Mouse (Mus musculus) C2C12 (cell line): ENCODE data around the gene 9130213A22Rik. TPM values are rescaled to one million over a fixed set of nuclear protein-coding genes. Genes with fewer than 3 reads are reported as not detected.
A peak's percentile ranks its signal among the peaks of the same experiment; 100 is the strongest.

Source experiments
- H3K27me3 ChIP-seq: one replicate; pipeline ENCODE4 v1.6.1; 2011; ENCODE audit not compliant: control insufficient read depth, insufficient read depth, insufficient read length
- H3K36me3 ChIP-seq: one replicate; pipeline ENCODE4 v1.6.1; 2011; ENCODE audit not compliant: control insufficient read depth, insufficient read depth
- H3K4me3 ChIP-seq: one replicate; pipeline ENCODE4 v1.5.1; 2011; ENCODE audit warnings: mild to moderate bottlenecking, control low read depth; ENCODE audit not compliant: poor library complexity, insufficient read depth, severe bottlenecking
- H3K79me2 ChIP-seq: one replicate; pipeline ENCODE4 v1.6.1; 2011; ENCODE audit not compliant: control insufficient read depth, insufficient read depth
- H3K79me3 ChIP-seq: one replicate; pipeline ENCODE4 v1.6.1; 2011; ENCODE audit warnings: low read depth, control low read depth
- H3ac ChIP-seq: one replicate; pipeline ENCODE3; 2011; ENCODE audit warnings: low read depth; ENCODE audit not compliant: control insufficient read depth, insufficient read length
- CEBPB ChIP-seq: IDR thresholded peaks from one replicate; pipeline ENCODE4 v1.6.1; 2011; ENCODE audit warnings: low read depth, mild to moderate bottlenecking, control low read depth, moderate library complexity
- CTCF ChIP-seq: IDR thresholded peaks from one replicate; pipeline ENCODE4 v1.5.1; 2011; ENCODE audit not compliant: control insufficient read depth, insufficient read depth, insufficient read length
- FOSL1 ChIP-seq: IDR thresholded peaks from one replicate; pipeline ENCODE4 v1.8.0; 2011; ENCODE audit warnings: mild to moderate bottlenecking, low read length; ENCODE audit not compliant: poor library complexity, insufficient read depth, severe bottlenecking
- MAX ChIP-seq: IDR thresholded peaks from one replicate; pipeline ENCODE4 v1.6.1; 2011; ENCODE audit warnings: mild to moderate bottlenecking, control low read depth
- MYOD1 ChIP-seq: IDR thresholded peaks from one replicate; pipeline ENCODE4 v1.6.1; 2011; ENCODE audit warnings: low read depth; ENCODE audit not compliant: control insufficient read depth, insufficient read length
- MYOG ChIP-seq: IDR thresholded peaks from one replicate; pipeline ENCODE4 v1.6.1; 2011; ENCODE audit not compliant: control insufficient read depth, insufficient read length; ENCODE audit errors: extremely low read depth
- USF1 ChIP-seq: IDR thresholded peaks from one replicate; pipeline ENCODE4 v1.6.1; 2011; ENCODE audit warnings: low read depth, mild to moderate bottlenecking, control low read depth, moderate library complexity
- polyA plus RNA-seq: library from polyadenylated mRNA; unstranded; fragments of >200 nt; fragmentation: generic; extraction: Trizol; gene quantifications from one replicate; pipeline ENCODE4 v1.2.1, GENCODE M21; 2012; ENCODE audit warnings: missing spikeins

9130213A22Rik gene
- polyA plus RNA-seq, 1 experiment: 0.21 TPM

- peaks cover 6% of the 10 kb centered on the region for H3K27me3 ChIP-seq
- no peak overlapping the region for H3K4me3 ChIP-seq
- H3K79me3 ChIP-seq: no peaks in the 10 kb centered on the region
- no peaks in the 10 kb centered on the region for H3K36me3 ChIP-seq
- H3ac ChIP-seq: no peak overlapping the region
- no peaks in the 10 kb centered on the region for H3K79me2 ChIP-seq
- TF ChIP-seq MYOG (no peak), CTCF (no peak), FOSL1 (no peak), MAX (no peak), USF1 (no peak), MYOD1 (no peak), CEBPB (no peak)
These were observed 12.2 kb upstream of the 9130213A22Rik start for GRCm38 (mm10) chr11:69134622-69134968.

- Histone ChIP-seq H3K79me2 (no peaks in the 10 kb centered on the region), H3ac (no peak overlapping the region), H3K79me3 (no peaks in the 10 kb centered on the region), H3K4me3 (no peak overlapping the region), H3K36me3 (no peaks in the 10 kb centered on the region), H3K27me3 (peaks cover 1% of the 10 kb centered on the region)
- TF ChIP-seq MYOG (no peak), MYOD1 (no peak), CTCF (no peak), USF1 (peak; percentile 71), CEBPB (no peak)
These were observed 11.7 kb upstream of the 9130213A22Rik start for GRCm38 (mm10) chr11:69133923-69134621.

DNA sequence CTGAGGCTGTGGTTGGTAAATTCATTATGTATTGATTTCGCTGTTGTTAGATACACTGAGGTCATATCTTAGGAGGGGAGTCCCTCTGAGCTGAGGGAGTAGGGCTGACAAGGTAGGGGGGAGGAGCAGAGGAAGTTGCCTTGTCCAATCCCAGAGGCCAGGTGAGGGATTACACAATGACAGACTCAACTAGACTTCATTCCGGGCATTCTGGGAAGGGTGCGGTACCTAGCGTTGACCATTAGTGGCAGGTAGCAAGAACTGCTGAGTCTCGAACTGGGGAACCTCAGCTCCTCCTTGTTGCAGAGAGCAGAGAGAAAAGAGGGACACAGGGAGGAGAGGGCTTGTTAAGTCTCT, 11.2 kb upstream of the 9130213A22Rik start:
- TF ChIP-seq MAX (no peak), MYOD1 (no peak), USF1 (no peak), CEBPB (no peak), FOSL1 (no peak), MYOG (no peak), CTCF (no peak)
- no peaks in the 10 kb centered on the region for H3K79me2 ChIP-seq
- H3K4me3 ChIP-seq: no peak overlapping the region
- no peaks in the 10 kb centered on the region for H3K79me3 ChIP-seq
- no peaks in the 10 kb centered on the region for H3K36me3 ChIP-seq
- H3K27me3 ChIP-seq: no peaks in the 10 kb centered on the region
- no peak overlapping the region for H3ac ChIP-seq

GRCm38 (mm10) chr11:69128426-69129122, 6.2 kb upstream of the 9130213A22Rik start:
- Histone ChIP-seq H3K79me3 (no peaks in the 10 kb centered on the region), H3K36me3 (no peaks in the 10 kb centered on the region), H3K27me3 (no peaks in the 10 kb centered on the region), H3ac (no peak overlapping the region), H3K79me2 (no peaks in the 10 kb centered on the region), H3K4me3 (no peak overlapping the region)
- no peak for TF ChIP-seq CTCF
- TF ChIP-seq USF1: no peak
- TF ChIP-seq MYOD1: no peak
- TF ChIP-seq MAX: no peak
- TF ChIP-seq FOSL1: no peak
- no peak for TF ChIP-seq CEBPB
- TF ChIP-seq MYOG: no peak

- TF ChIP-seq FOSL1 (no peak), MYOG (no peak), MYOD1 (no peak), CEBPB (no peak), CTCF (no peak), USF1 (no peak), MAX (no peak)
These were observed 4.3 kb upstream of the 9130213A22Rik start for GRCm38 (mm10) chr11:69126706-69127095.

More at GRCm38 (mm10) chr11:69126706-69127095, 4.3 kb upstream of the 9130213A22Rik start:
- H3K4me3 ChIP-seq: no peak overlapping the region
- no peak overlapping the region for H3ac ChIP-seq
- no peaks in the 10 kb centered on the region for H3K79me2 ChIP-seq
- no peaks in the 10 kb centered on the region for H3K79me3 ChIP-seq
- no peaks in the 10 kb centered on the region for H3K27me3 ChIP-seq
- no peaks in the 10 kb centered on the region for H3K36me3 ChIP-seq
